Mouse (Mus musculus) limb, embryonic 10.5 days (tissue): Measurements from ENCODE around the gene Tapt1. TPM values are rescaled to one million over a fixed set of nuclear protein-coding genes. Genes with fewer than 3 reads are reported as not detected.

Experiments used
- DNase-seq: peaks from one replicate; pipeline ENCODE4 v3.0.0-alpha.2; 2017; ENCODE audit warnings: low spot score
- H3K27ac ChIP-seq: fragments of 300-500 bp; sonication (generic); 2 replicates; pipeline ENCODE4 v1.5.1; 2016; ENCODE audit warnings: mild to moderate bottlenecking
- H3K27me3 ChIP-seq: fragments of 300-500 bp; sonication (generic); 2 replicates; pipeline ENCODE4 v1.6.1; 2016; ENCODE audit warnings: low read depth, mild to moderate bottlenecking; ENCODE audit not compliant: poor library complexity, severe bottlenecking
- H3K36me3 ChIP-seq: fragments of 300-500 bp; sonication (generic); 2 replicates; pipeline ENCODE4 v1.6.1; 2016; ENCODE audit warnings: mild to moderate bottlenecking, moderate library complexity
- H3K4me1 ChIP-seq: fragments of 300-500 bp; sonication (generic); 2 replicates; pipeline ENCODE4 v1.6.1; 2016
- H3K4me3 ChIP-seq: fragments of 300-500 bp; sonication (generic); 2 replicates; pipeline ENCODE4 v1.5.1; 2016; ENCODE audit warnings: mild to moderate bottlenecking, moderate library complexity
- H3K9me3 ChIP-seq: fragments of 300-500 bp; sonication (generic); replicated peaks from 2 replicates; pipeline ENCODE4 v1.6.1; 2016; ENCODE audit warnings: mild to moderate bottlenecking
- WGBS: fragments of 180-500 bp; shearing (Covaris S2); methylation state at CpG from one replicate; pipeline ENCODE4 v1.1.7; 2016; 5-methylcytosine and 5-hydroxymethylcytosine counted together
- polyA plus RNA-seq: library from polyadenylated mRNA; unstranded; fragments of >200 nt; fragmentation: Nextera tagmentation; extraction: Ambion mirVana; gene quantifications from 2 replicates; pipeline ENCODE4 v1.2.1, GENCODE M21; 2016

The Tapt1 gene
- polyA plus RNA-seq, 1 experiment from 2014 or later = 32.4 TPM

DNA sequence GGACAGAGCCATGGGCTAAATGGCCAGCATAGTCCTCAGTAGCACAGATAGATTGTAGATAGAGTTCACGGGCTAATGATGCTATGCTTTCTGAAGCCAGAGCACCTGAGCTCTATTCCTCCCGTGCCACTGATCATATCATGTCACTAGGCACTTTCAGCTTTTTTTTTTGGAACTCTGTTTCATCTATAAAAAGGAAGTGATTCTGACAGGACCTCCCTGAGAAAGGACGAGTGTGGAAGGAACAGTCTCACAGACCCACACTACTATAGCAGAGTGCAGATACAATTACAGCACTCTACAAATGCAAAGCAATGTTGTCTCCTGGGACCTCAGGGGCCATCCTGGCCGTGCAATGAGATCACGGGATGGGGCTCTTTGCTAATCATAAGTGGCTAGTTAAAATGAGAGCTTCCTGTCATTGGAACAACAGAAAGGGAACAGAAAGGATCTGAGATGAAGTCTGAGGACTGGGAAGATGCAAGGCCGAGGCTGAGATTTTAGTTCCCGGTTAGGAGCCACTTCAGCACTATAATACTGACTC lies 62.1 kb downstream of the Tapt1 start:
- Histone ChIP-seq H3K27me3 (no peaks in the 10 kb centered on the region), H3K4me1 (no peaks in the 10 kb centered on the region), H3K36me3 (no peaks in the 10 kb centered on the region), H3K9me3 (no peaks in the 10 kb centered on the region), H3K4me3 (no peak overlapping the region), H3K27ac (no peak overlapping the region)
- no peak for DNase-seq
- 63% methylated on average over 7 of the region's 7 CpGs for WGBS

DNA sequence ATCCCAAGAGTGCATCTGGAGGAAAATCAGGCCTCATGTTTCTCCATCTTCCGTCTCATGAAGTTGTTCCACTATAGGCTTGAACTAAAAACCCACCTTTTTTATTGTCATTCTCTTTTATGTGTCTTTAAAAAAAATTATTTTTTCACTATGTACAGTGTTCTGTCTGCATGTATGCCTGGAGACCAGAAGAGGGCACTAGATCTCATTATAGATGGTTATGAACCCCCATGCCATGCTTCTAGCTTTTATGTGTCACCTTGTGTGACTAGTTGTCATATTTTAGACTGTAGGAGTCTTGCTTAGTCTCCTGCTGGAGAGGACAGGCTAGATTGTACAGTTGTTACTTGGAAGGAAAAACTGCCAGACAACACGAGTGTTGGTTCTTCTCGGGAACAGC lies 63.1 kb downstream of the Tapt1 start:
- 93% methylated on average over 3 of the region's 3 CpGs for WGBS

DNA sequence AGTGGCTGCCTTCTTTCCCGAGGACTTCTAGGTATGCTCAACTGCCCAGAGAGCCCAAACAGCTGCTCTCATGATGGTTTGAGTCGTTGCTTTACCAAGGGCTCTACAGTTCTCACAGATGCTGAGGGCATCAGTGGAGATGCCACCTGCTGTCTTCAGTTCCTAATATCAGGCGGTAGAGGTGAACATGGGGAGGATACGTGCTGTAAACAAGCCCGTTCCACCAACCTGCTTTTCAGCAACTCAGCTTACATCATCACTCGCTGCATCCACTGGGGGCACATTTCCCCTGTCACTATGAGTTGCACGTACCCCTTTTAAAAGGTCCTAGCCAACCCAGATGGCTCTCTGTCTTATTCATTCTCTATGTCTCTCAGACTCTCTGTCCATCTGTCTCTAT lies 63.6 kb downstream of the Tapt1 start:
- Histone ChIP-seq H3K27ac (no peak overlapping the region), H3K4me1 (no peaks in the 10 kb centered on the region), H3K27me3 (no peaks in the 10 kb centered on the region), H3K36me3 (no peaks in the 10 kb centered on the region), H3K9me3 (no peaks in the 10 kb centered on the region), H3K4me3 (no peak overlapping the region)
- whole genome bisulfite sequencing = 90% methylated on average over 7 of the region's 7 CpGs
- no peak for DNase-seq

More for the DNA sequence above, 63.1 kb downstream of the Tapt1 start:
- no peak for DNase-seq
- no peaks in the 10 kb centered on the region for H3K4me1 ChIP-seq
- H3K27me3 ChIP-seq = no peaks in the 10 kb centered on the region
- no peak overlapping the region for H3K27ac ChIP-seq
- H3K4me3 ChIP-seq = no peak overlapping the region
- H3K36me3 ChIP-seq = no peaks in the 10 kb centered on the region
- no peaks in the 10 kb centered on the region for H3K9me3 ChIP-seq

GRCm38 (mm10) chr5:44159679-44160438 lies 66.6 kb downstream of the Tapt1 start:
- no peaks in the 10 kb centered on the region for H3K9me3 ChIP-seq
- no peaks in the 10 kb centered on the region for H3K36me3 ChIP-seq
- 81% methylated on average over 4 of the region's 4 CpGs for WGBS
- no peak for DNase-seq
- no peak overlapping the region for H3K4me3 ChIP-seq
- no peak overlapping the region for H3K27ac ChIP-seq
- H3K27me3 ChIP-seq = no peaks in the 10 kb centered on the region
- H3K4me1 ChIP-seq = no peaks in the 10 kb centered on the region

DNA sequence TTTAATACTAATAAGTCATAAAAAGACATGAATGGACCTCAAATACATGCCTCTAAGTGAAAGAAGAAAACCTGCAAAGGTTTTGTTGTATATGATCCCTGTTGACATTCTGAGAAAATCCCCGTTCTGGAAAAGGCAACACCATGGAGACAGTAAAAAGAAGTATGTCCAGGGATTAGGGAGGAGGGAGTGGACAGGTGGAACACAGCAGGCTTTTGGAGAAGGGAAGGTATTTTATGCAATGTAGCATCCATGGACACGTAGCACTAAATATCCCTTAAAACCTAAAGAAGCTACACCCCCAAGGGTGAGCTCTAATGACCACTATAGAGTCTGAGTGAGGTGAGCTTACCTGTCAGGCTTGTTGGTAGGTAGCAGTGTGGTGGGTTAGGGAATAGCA lies 67.2 kb downstream of the Tapt1 start:
- no peaks in the 10 kb centered on the region for H3K36me3 ChIP-seq
- 85% methylated on average over 2 of the region's 2 CpGs for WGBS
- no peaks in the 10 kb centered on the region for H3K27me3 ChIP-seq
- no peak overlapping the region for H3K27ac ChIP-seq
- no peaks in the 10 kb centered on the region for H3K9me3 ChIP-seq
- no peak overlapping the region for H3K4me3 ChIP-seq
- DNase-seq = no peak
- no peaks in the 10 kb centered on the region for H3K4me1 ChIP-seq

DNA sequence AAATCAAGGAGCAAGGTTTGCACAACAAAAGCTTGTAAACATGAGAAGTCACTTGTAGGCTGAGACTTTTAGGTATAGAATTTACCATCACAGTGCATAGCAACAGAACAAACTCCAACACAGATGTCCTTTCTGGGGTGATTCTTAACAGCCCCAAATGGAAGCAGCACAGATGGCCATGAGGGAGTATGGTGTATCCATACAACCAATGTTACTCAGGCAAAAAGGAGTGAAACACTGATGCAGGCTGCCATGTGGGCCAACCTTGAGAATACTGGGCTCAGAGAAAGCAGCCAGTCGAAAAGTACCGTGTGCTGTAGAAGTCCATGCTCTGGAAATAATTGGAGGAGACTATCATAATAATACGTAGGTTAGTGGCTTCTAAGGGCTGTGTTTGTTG lies 68.0 kb downstream of the Tapt1 start:
- Histone ChIP-seq H3K27me3 (no peaks in the 10 kb centered on the region), H3K4me3 (no peak overlapping the region), H3K9me3 (no peaks in the 10 kb centered on the region), H3K36me3 (no peaks in the 10 kb centered on the region), H3K27ac (no peak overlapping the region), H3K4me1 (no peaks in the 10 kb centered on the region)
- no peak for DNase-seq
- 93% methylated on average over 3 of the region's 3 CpGs for WGBS

- no peak overlapping the region for H3K27ac ChIP-seq
Observed at GRCm38 (mm10) chr5:44157760-44158159, 68.7 kb downstream of the Tapt1 start.

DNA sequence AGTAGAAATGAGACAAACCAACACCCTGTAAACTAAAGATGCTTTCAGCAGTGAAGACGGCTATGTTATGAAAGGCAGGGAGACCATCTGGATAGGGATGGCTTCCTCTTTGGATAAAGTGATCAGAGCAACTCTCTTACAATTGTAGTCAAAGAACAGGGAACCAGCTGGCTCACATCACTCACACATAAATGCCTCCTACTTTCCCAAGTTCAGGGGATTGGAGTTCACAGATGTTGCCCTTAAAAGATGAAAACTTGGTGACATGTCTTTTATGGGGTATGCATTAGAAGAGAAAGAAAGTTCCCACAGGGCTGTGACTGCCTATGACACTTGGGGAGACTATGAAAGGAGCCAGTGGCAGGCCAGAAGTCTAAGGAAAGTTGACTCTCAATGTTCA lies 73.4 kb downstream of the Tapt1 start:
- Histone ChIP-seq H3K9me3 (no peaks in the 10 kb centered on the region), H3K36me3 (no peaks in the 10 kb centered on the region), H3K27me3 (no peaks in the 10 kb centered on the region), H3K27ac (no peak overlapping the region), H3K4me1 (no peaks in the 10 kb centered on the region), H3K4me3 (no peak overlapping the region)
- WGBS = 78% methylated on average over 1 of the region's 1 CpGs
- no peak for DNase-seq

More at GRCm38 (mm10) chr5:44157760-44158159, 68.7 kb downstream of the Tapt1 start:
- H3K27me3 ChIP-seq = no peaks in the 10 kb centered on the region
- WGBS = 81% methylated on average over 6 of the region's 6 CpGs
- H3K4me3 ChIP-seq = no peak overlapping the region
- DNase-seq = no peak
- H3K9me3 ChIP-seq = no peaks in the 10 kb centered on the region
- H3K36me3 ChIP-seq = no peaks in the 10 kb centered on the region
- H3K4me1 ChIP-seq = no peaks in the 10 kb centered on the region

DNA sequence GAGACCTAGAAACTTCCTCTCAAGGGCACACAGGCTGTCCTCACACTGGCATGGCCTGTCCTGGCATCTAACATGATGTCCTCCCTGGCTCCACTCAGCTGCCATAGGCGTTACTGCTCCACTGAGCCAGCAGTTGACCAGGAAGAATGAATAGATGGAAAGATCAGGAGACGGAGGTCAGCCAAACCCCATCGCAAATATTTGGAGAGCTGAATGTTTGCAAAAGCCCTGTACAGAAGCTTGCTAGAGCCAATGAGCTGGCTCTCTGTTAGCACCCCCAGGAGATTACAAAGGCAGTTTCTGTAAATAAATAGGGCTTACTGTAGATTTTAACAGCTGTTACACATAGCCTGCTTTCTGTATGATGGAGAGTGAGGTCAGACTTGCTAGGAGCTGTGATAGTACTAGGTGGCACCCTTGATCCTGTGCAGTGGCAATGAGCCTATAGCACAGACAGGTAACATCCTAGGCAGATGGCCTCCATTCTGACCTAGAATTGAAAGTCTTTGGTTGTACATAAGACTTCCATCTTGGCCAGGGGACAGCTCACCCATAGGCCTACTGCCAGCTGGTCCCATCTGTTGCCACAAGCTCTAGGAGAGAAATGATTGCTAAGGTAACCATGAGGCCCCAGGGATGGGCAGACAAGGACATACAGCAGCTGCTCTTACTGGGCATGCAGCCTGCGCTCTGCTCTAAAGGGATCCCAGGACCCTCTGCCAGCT lies 74.9 kb downstream of the Tapt1 start:
- Histone ChIP-seq H3K9me3 (no peaks in the 10 kb centered on the region), H3K27ac (no peak overlapping the region), H3K27me3 (no peaks in the 10 kb centered on the region), H3K4me1 (peaks cover 5% of the 10 kb centered on the region; the same call in 1 of the 2 replicates), H3K4me3 (no peak overlapping the region), H3K36me3 (no peaks in the 10 kb centered on the region)
- WGBS = 93% methylated on average over 4 of the region's 4 CpGs
- DNase-seq = no peak

GRCm38 (mm10) chr5:44147732-44148131 lies 78.7 kb downstream of the Tapt1 start:
- no peak overlapping the region for H3K4me3 ChIP-seq

GRCm38 (mm10) chr5:44146437-44147332 lies 79.7 kb downstream of the Tapt1 start:
- DNase-seq = no peak
- Histone ChIP-seq H3K4me3 (no peak overlapping the region), H3K9me3 (no peaks in the 10 kb centered on the region), H3K36me3 (no peaks in the 10 kb centered on the region), H3K27me3 (no peaks in the 10 kb centered on the region), H3K4me1 (peaks cover 5% of the 10 kb centered on the region; the same call in 1 of the 2 replicates), H3K27ac (no peak overlapping the region)
- 85% methylated on average over 6 of the region's 6 CpGs for WGBS

More at GRCm38 (mm10) chr5:44147732-44148131, 78.7 kb downstream of the Tapt1 start:
- no peaks in the 10 kb centered on the region for H3K36me3 ChIP-seq
- peaks cover 5% of the 10 kb centered on the region; the same call in 1 of the 2 replicates for H3K4me1 ChIP-seq
- no peak for DNase-seq
- WGBS = 80% methylated on average over 3 of the region's 3 CpGs
- H3K9me3 ChIP-seq = no peaks in the 10 kb centered on the region
- no peaks in the 10 kb centered on the region for H3K27me3 ChIP-seq
- no peak overlapping the region for H3K27ac ChIP-seq

GRCm38 (mm10) chr5:44143467-44144235 lies 82.8 kb downstream of the Tapt1 start:
- Histone ChIP-seq H3K4me3 (no peak overlapping the region), H3K4me1 (peaks cover 5% of the 10 kb centered on the region; the same call in 1 of the 2 replicates), H3K9me3 (no peaks in the 10 kb centered on the region), H3K27me3 (no peaks in the 10 kb centered on the region), H3K27ac (no peak overlapping the region), H3K36me3 (no peaks in the 10 kb centered on the region)
- DNase-seq = no peak
- WGBS = 41% methylated on average over 8 of the region's 8 CpGs
